Mouse (Mus musculus) thymus, postnatal 4 days (tissue): Measurements from ENCODE around the gene Topaz1.
A peak's percentile ranks its signal among the peaks of the same experiment; 100 is the strongest.

Experiments
- DNase-seq: peaks from one replicate; pipeline ENCODE4 v3.0.0; 2021

Gene Topaz1

DNA sequence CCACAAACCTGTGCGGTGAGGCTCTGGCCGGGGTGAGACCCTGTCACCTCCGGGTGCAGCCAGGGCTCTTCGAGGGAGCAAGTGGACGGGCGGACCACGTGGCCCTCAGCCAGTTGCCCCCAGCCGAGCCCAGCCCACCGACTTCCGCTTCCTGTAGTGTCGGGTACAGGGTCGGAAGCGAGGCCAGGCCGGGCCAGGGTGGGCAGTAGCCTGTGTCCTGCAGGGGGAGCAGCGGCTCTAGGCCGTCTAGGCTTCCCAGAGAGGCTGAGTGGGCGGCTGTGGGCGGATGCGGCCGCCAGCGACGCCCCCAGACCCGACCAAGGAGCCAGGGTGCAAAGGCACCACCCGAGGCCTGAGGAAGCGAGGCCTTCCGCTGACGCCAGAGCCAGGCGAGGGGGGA lies at the start of gene Topaz1:
Gene Topaz1 (plus strand): TSS at position 287 of the 400 bp plus-strand sequence.
- DNase-seq = no peak

DNA sequence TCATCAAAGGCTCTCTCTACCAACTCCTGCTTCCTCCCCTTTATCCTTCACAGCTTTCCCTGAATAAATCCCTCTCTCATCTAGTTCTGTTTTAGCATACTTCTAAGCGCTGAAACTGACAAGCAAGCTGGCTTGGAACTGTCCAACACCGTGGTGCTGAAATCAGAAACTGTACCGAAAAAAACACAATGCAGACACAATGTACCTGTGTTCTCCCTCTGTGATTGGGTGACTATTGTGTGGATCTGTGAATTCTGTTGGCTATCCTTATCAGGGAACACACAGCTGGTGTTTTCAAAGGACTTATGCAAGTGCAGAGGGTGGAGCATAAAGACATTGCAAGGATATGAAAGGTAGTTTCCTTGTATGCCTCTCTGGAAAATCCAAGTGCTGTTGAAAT lies 45.3 kb upstream of the Topaz1 start:
- DNase-seq = peak; percentile 53

GRCm38 (mm10) chr9:122713836-122714235 lies 33.3 kb upstream of the Topaz1 start:
- DNase-seq = no peak

DNA sequence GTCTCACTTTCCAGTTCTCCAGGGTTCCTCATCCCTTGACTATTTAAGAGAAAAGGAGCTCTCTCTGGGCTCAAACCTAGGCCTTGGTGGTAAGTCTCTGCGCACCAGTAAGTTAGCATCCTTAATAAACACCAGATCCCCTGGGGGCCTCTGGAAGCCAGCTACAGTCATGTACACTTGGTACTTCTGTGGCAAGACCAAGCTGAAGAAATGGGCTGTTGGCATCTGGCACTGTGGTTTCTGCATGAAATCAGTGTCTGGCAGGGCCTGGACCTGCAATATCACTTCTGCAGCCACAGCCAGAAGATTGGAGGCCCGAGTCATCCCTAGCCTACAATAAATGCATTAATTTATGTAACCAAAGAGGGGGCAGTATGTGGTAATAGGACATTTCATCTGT lies 32.1 kb upstream of the Topaz1 start:
- DNase-seq = no peak

DNA sequence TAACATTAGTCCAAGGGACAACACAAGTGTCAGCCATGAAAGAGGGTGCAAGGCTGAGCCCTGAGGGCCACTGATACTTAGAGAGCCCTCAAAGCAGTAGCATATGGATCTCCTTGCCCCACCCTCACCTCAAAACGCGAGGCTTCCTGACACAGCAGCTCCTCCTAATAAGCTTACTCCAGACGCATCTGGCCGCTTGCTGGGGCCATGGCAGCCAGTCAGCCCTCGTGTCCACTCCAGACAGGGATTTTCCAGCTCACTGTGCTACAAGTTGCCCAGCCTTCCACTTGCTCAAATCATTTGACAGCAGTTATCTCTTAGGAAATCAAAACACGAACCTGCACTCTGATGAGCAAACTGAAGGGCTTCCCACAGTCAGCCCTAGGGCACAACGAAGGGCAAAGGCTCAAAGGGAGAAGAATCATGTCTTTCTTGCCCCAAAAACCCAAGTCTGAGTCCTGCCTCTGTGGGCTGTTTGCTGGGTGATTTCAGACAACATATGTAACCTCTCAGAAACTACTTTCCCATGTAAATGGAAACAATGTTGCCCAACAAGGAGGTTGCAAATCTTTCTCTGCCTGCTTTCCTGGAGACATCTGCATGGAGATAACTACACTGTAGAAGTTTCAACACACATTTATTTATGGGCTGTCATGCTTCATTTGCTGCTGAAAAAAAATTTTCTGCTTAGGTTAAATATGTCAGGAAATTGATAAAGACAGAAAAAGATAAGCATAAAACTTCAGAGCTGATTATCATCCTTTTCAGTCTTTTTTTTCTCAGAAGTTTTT lies 30.8 kb upstream of the Topaz1 start:
- no peak for DNase-seq

DNA sequence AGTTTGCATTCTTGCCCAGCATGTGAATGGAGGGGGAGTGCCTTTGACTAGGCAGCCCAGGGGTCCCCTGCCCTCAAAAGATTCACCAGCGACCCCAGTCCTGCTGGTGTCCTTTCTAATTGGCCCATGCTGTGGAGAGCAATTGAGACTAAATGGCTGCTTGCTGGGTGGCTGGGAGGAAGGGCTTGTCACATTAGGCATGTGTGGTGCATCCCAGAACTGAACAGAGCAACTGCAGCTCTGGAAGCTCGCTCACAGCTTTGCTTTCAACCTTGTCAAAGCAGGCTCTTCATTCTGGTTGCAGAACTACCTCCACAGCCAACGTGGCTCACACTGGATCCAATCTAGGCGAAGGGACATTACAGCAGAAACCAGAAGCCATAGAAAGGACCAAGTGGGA lies 24.9 kb upstream of the Topaz1 start:
- no peak for DNase-seq

DNA sequence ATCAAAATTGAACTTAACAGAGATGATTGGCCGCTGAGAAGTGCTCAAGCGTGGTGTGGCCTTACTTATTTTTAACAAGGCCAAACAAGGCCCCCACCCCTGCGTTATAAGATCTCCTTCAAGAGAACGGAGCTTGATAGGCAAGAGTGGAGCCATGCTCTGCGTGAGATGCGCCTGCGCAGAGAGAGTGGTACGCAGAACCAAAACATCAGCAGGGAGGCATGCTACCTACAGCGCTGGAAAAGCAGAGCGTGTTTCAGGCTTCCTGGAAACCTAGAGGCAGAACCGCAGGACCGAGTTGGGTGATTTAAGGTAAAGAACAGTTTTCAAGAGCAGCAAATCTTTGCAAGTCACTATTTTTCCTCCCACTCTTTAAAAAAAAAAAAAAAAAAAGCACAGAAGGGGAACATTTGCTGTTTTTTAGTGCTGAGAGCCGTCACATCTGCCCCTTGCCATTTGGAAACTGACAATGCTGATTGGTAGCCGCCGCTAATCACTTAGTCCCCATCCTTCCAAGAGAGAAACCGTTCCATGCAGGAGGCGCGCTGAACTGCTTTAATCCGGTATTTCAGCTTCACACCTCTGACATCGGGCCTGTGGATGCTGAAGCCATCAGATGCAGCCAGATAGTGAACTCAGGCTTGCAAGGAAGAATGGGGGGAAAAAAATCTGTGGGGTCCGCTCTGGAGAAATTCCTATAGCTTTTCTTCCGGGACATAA lies 21.9 kb upstream of the Topaz1 start:
- no peak for DNase-seq

- peak; percentile 23 for DNase-seq
Observed at GRCm38 (mm10) chr9:122729500-122729899, 17.6 kb upstream of the Topaz1 start.

GRCm38 (mm10) chr9:122732126-122732810 lies 14.9 kb upstream of the Topaz1 start:
- no peak for DNase-seq

DNA sequence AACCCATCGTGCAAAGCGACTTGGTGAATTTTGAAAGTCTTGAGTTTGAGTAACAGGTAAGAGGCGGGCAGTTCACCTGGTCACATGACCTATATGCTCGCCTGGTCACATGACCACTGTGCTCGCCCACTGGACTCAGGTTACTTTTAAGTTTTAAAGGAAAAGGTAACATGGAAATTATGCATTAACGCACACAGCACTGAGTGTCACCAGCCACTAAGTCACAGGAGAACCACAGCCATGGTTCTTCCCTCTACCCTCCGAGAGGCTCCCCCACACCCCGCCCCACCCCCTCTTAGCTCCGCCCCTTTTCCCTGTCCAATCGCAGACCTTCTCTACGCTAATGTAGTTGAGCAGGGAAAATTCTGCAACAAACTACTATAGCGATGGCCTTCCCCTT lies 13.9 kb upstream of the Topaz1 start:
- no peak for DNase-seq

- DNase-seq = no peak
Observed at GRCm38 (mm10) chr9:122734934-122735333, 12.2 kb upstream of the Topaz1 start.

- DNase-seq = no peak
Observed at GRCm38 (mm10) chr9:122736001-122736400, 11.1 kb upstream of the Topaz1 start.

DNA sequence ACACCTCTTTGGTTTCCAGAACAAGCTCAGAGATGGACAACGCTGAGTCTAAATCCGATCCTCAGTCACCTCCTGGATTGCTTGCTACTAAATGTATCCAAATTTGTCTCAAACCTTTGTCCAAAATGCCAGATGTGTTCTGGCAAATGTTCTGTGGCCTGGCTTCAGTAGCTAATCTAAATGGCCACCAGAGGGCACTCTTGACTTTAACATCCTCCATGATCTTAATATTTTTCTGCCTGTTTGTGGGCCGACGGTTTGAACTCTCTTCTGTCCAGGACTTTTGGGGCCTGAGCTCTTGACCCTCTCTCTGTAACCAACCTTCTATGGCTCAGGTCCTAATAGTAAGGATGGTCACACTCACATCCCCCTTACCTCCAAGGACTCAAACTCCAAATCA lies 10.4 kb upstream of the Topaz1 start:
- peak; percentile 46 for DNase-seq

DNA sequence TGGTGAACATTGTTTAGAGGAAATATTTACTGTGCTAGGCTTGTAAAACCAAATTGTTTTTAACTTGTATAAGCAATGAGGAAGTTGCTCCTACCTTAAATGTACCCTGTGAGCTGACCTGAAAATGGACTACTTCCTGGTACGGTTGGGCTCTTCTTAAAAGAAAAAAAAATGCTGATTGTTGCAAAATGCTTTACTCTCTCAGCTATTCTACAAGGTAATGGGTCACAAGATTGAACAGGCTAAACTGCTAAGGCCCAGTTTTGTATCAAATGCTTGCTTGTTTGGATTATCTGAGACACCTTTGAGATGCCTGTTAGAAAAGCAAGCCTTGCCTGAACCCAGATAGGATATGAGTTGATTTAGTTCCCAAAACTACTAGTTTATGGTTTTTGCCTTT lies 1.3 kb upstream of the Topaz1 start:
- DNase-seq = no peak

GRCm38 (mm10) chr9:122757614-122758013 lies 10.5 kb downstream of the Topaz1 start:
- no peak for DNase-seq

GRCm38 (mm10) chr9:122760111-122760510 lies 13.0 kb downstream of the Topaz1 start:
- no peak for DNase-seq

DNA sequence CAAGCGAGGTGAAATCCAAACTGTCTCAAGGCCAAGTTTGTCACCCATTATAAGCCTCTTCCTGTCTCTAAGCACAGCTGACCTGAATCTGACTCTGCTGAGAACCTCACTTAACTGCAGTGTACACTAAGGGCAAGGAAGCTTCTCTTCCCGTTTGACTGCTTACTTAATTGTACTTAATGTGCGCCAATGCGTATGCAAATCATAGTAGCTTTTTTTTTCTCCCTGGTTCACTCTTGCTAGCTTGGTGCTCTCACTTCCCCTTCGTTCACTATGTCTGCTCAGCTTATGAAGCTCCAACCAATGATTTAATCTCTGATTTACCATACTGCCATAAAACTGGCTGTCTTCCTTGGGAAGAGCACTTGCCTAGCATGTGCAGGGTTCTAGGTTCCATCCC lies 38.1 kb downstream of the Topaz1 start:
- DNase-seq = no peak

DNA sequence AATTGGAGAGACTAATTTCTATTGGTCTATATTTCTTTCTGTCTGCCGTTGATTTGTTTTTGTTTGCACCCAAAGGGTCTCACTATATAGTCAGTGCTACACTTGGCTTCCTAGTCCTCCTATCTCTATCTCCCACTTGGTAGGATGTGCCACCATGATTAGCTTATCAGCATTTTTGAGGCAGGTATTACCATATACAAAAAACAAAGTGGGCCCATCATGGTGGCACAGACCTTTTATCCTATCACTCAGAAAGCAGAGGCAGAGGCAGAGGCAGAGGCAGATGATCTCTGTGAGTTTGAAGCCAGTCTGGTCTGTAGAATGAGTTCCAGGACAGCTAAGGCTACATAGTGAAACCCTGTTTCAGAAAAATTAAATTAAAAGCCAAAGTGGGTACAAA lies 39.4 kb downstream of the Topaz1 start:
- no peak for DNase-seq

- peak; percentile 97 for DNase-seq
Observed at GRCm38 (mm10) chr9:122805053-122805844, 58.1 kb downstream of the Topaz1 start, which contains the start of gene Tcaim. Gene Tcaim (plus strand): TSS chr9:122805539.

- DNase-seq = no peak
Observed at GRCm38 (mm10) chr9:122805845-122806341, 58.7 kb downstream of the Topaz1 start.

GRCm38 (mm10) chr9:122807186-122807585 lies 60.0 kb downstream of the Topaz1 start:
- DNase-seq = no peak

GRCm38 (mm10) chr9:122810212-122810611 lies 63.1 kb downstream of the Topaz1 start:
- DNase-seq = no peak

GRCm38 (mm10) chr9:122812386-122812785 lies 65.2 kb downstream of the Topaz1 start:
- DNase-seq = no peak
